Mouse (Mus musculus): ENCODE data around the gene Rfc4. TPM values are rescaled to one million over a fixed set of nuclear protein-coding genes. Genes with fewer than 3 reads are reported as not detected.

Rfc4 gene
- 100 to 1,000 TPM in 1 of 3 experiments, 10 to 100 TPM in 2; 34.3 to 110 (median 50.4) TPM for polyA plus RNA-seq (2017; shearing (Covaris generic))

GRCm38 (mm10) chr16:23127673-23128375, at the start of gene Rfc4:
Rfc4 (minus strand) TSS chr16:23127737.
- ATAC-seq: peak; percentile 91

GRCm38 (mm10) chr16:23175956-23176355, 48.4 kb upstream of the Rfc4 start:
- ATAC-seq: no peak

- peak; percentile 88 for ATAC-seq
Observed at GRCm38 (mm10) chr16:23174855-23175254, 47.3 kb upstream of the Rfc4 start.

- ATAC-seq: no peak
Observed at GRCm38 (mm10) chr16:23173904-23174303, 46.4 kb upstream of the Rfc4 start.

- ATAC-seq: peak; percentile 12
Observed at GRCm38 (mm10) chr16:23170813-23171212, 43.3 kb upstream of the Rfc4 start.

GRCm38 (mm10) chr16:23167079-23167478, 39.5 kb upstream of the Rfc4 start:
- ATAC-seq: no peak

GRCm38 (mm10) chr16:23166646-23167045, 39.1 kb upstream of the Rfc4 start:
- no peak for ATAC-seq

GRCm38 (mm10) chr16:23165441-23165840, 37.9 kb upstream of the Rfc4 start:
- ATAC-seq: peak; percentile 82

- no peak for ATAC-seq
Observed at GRCm38 (mm10) chr16:23164443-23164842, 36.9 kb upstream of the Rfc4 start.

GRCm38 (mm10) chr16:23162116-23162515, 34.6 kb upstream of the Rfc4 start:
- no peak for ATAC-seq

GRCm38 (mm10) chr16:23159749-23160148, 32.2 kb upstream of the Rfc4 start:
- ATAC-seq: no peak

GRCm38 (mm10) chr16:23158957-23159356, 31.4 kb upstream of the Rfc4 start:
- no peak for ATAC-seq

GRCm38 (mm10) chr16:23158292-23158691, 30.8 kb upstream of the Rfc4 start:
- ATAC-seq: no peak

GRCm38 (mm10) chr16:23157013-23157412, 29.5 kb upstream of the Rfc4 start:
- no peak for ATAC-seq

GRCm38 (mm10) chr16:23154261-23154660, 26.7 kb upstream of the Rfc4 start:
- peak; percentile 42 for ATAC-seq

- peak; percentile 83 for ATAC-seq
Observed at GRCm38 (mm10) chr16:23151423-23151822, 23.9 kb upstream of the Rfc4 start.

- ATAC-seq: no peak
Observed at GRCm38 (mm10) chr16:23149396-23149795, 21.9 kb upstream of the Rfc4 start.

GRCm38 (mm10) chr16:23148936-23149335, 21.4 kb upstream of the Rfc4 start:
- ATAC-seq: no peak

- no peak for ATAC-seq
Observed at GRCm38 (mm10) chr16:23146280-23146679, 18.7 kb upstream of the Rfc4 start, which contains the start of gene Adipoq. Adipoq (plus strand) TSS chr16:23146536.

- no peak for ATAC-seq
Observed at GRCm38 (mm10) chr16:23145211-23145610, 17.7 kb upstream of the Rfc4 start.

GRCm38 (mm10) chr16:23144326-23144725, 16.8 kb upstream of the Rfc4 start:
- peak; percentile 98 for ATAC-seq

GRCm38 (mm10) chr16:23140911-23141310, 13.4 kb upstream of the Rfc4 start:
- no peak for ATAC-seq

- ATAC-seq: no peak
Observed at GRCm38 (mm10) chr16:23136406-23136970, 9.0 kb upstream of the Rfc4 start.

- peak; percentile 77 for ATAC-seq
Observed at GRCm38 (mm10) chr16:23135421-23136149, 8.0 kb upstream of the Rfc4 start.
